Mouse (Mus musculus): Measurements from ENCODE around the gene Zfp827. TPM values are rescaled to one million over a fixed set of nuclear protein-coding genes. Genes with fewer than 3 reads are reported as not detected.

Gene Zfp827
- polyA plus RNA-seq, 1 experiment, result 3.5 TPM

DNA sequence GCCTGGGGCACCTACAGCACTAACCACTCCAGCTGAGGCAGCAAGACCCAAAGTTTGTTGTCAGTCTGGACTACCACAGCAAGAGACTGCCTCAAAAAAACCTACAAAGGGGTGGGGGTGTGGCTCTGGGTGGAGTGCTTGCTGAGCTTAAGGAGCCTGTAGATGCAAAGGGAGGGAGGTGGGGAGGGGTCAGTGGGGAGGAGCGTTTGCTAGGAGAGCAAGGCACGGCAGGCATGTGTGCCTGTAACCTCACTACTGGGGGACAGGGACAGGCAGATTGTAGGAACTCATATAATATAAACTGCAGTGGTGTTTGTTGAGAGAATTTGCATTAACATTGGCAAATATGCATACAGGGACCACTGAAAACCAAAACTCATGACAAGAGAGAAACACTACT, 130.1 kb downstream of the Zfp827 start:
- H3K27ac ChIP-seq (ENCODE audit: insufficient read depth, low read length), result no peak overlapping the region
- H3K27me3 ChIP-seq (ENCODE audit: control insufficient read depth, insufficient read depth, low read length, poor library complexity, severe bottlenecking), result no peaks in the 10 kb centered on the region
- no peak overlapping the region for H3K9ac ChIP-seq (ENCODE audit: low read depth, poor library complexity, severe bottlenecking)
- no peaks in the 10 kb centered on the region for H3K36me3 ChIP-seq (ENCODE audit: control insufficient read depth, insufficient read depth, low read length, poor library complexity, severe bottlenecking)
- peaks cover 3% of the 10 kb centered on the region for H3K4me1 ChIP-seq (ENCODE audit: control insufficient read depth, insufficient read depth, low read length)
- H3K9me3 ChIP-seq (replicated peaks; ENCODE audit: control insufficient read depth, insufficient read depth, low read length, poor library complexity, severe bottlenecking), result no peaks in the 10 kb centered on the region
- H3K4me3 ChIP-seq (ENCODE audit: low read depth, low read length), result no peak overlapping the region
- TF ChIP-seq CTCF (IDR thresholded peaks at IDR 0.05; ENCODE audit: low read depth, low read length), result no peak
- TF ChIP-seq POLR2A (IDR thresholded peaks at IDR 0.05; ENCODE audit: insufficient read depth, low read length), result no peak
- no peak for TF ChIP-seq EP300 (IDR thresholded peaks at IDR 0.05; ENCODE audit: insufficient read depth, low read depth, low read length)

DNA sequence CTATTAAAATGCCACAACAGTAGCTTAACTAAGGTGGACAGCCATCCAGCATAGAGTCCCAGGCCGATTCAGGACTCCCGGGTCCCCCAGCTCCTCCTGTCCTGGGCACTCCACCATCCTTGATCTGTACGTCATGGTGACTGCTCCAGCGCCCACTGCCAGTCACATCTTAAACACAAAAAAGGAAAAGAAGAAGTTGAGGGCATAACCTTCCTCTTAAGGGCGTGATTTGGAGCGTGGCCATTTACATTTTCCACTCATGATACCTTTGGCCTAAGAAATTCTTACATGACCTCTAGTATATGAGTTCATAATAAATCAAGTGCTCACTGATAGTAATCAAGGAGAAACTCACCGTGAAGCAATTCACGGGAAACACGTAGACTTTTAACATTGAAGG, 131.2 kb downstream of the Zfp827 start:
- Histone ChIP-seq H3K27ac (ENCODE audit: insufficient read depth, low read length) (no peak overlapping the region), H3K27me3 (ENCODE audit: control insufficient read depth, insufficient read depth, low read length, poor library complexity, severe bottlenecking) (no peaks in the 10 kb centered on the region), H3K9me3 (replicated peaks; ENCODE audit: control insufficient read depth, insufficient read depth, low read length, poor library complexity, severe bottlenecking) (no peaks in the 10 kb centered on the region), H3K36me3 (ENCODE audit: control insufficient read depth, insufficient read depth, low read length, poor library complexity, severe bottlenecking) (no peaks in the 10 kb centered on the region), H3K9ac (ENCODE audit: low read depth, poor library complexity, severe bottlenecking) (no peak overlapping the region), H3K4me1 (ENCODE audit: control insufficient read depth, insufficient read depth, low read length) (peaks cover 3% of the 10 kb centered on the region), H3K4me3 (ENCODE audit: low read depth, low read length) (no peak overlapping the region)
- no peak for TF ChIP-seq CTCF (IDR thresholded peaks at IDR 0.05; ENCODE audit: low read depth, low read length)
- TF ChIP-seq EP300 (IDR thresholded peaks at IDR 0.05; ENCODE audit: insufficient read depth, low read depth, low read length), result no peak
- no peak for TF ChIP-seq POLR2A (IDR thresholded peaks at IDR 0.05; ENCODE audit: insufficient read depth, low read length)

DNA sequence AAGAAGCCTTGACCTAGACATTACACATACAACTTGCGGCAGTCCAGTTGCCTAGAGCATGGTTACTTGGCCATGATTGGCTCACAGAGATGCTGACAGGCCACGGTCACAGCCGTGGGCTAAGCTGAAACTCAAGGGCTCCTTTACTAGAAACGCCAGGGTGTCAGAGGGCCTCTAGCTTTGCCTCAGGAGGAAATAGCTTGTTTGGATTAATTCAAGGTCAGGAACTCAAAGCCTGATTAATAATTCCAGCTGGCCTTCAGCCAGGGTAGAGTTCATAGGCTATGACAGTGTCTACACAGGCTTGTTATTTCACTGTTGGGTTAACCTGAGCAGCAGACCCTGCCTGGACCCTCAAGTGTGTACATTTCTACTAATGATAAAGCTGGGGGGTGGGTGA, 132.1 kb downstream of the Zfp827 start:
- Histone ChIP-seq H3K9ac (ENCODE audit: low read depth, poor library complexity, severe bottlenecking) (no peak overlapping the region), H3K36me3 (ENCODE audit: control insufficient read depth, insufficient read depth, low read length, poor library complexity, severe bottlenecking) (no peaks in the 10 kb centered on the region), H3K27ac (ENCODE audit: insufficient read depth, low read length) (no peak overlapping the region), H3K4me1 (ENCODE audit: control insufficient read depth, insufficient read depth, low read length) (peaks cover 3% of the 10 kb centered on the region), H3K27me3 (ENCODE audit: control insufficient read depth, insufficient read depth, low read length, poor library complexity, severe bottlenecking) (no peaks in the 10 kb centered on the region), H3K4me3 (ENCODE audit: low read depth, low read length) (no peak overlapping the region), H3K9me3 (replicated peaks; ENCODE audit: control insufficient read depth, insufficient read depth, low read length, poor library complexity, severe bottlenecking) (no peaks in the 10 kb centered on the region)
- no peak for TF ChIP-seq EP300 (IDR thresholded peaks at IDR 0.05; ENCODE audit: insufficient read depth, low read depth, low read length)
- TF ChIP-seq CTCF (IDR thresholded peaks at IDR 0.05; ENCODE audit: low read depth, low read length), result no peak
- no peak for TF ChIP-seq POLR2A (IDR thresholded peaks at IDR 0.05; ENCODE audit: insufficient read depth, low read length)

DNA sequence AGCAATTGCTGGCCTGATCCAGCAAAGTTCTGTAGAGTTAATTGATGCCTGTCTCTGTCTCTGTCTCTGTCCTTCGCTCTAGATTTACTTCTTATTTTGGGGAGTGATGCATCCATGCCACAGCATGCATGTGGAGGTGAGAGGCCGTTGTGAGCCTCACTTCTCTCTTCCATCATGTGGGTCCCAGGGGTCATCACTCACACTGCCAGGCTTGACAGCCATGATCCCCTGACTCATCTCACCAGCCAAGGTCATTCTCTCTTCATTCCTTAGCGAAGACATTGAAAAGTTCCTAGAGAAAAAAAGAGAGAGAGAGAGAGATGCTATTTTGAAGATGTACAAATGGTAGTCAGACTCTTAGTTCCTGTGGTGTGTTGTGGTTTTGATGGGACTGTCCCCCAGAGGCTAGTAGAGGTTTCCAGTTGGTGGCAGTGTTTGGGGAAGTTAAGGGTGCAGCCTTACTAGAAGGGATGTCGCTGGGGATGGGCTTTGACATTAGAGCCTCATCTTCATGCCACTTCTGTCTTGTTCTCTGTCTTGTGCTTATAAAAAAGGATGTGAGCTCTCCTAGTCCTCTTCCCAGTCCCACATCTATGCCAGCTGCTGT, 133.0 kb downstream of the Zfp827 start:
- Histone ChIP-seq H3K9ac (ENCODE audit: low read depth, poor library complexity, severe bottlenecking) (no peak overlapping the region), H3K27me3 (ENCODE audit: control insufficient read depth, insufficient read depth, low read length, poor library complexity, severe bottlenecking) (no peaks in the 10 kb centered on the region), H3K9me3 (replicated peaks; ENCODE audit: control insufficient read depth, insufficient read depth, low read length, poor library complexity, severe bottlenecking) (no peaks in the 10 kb centered on the region), H3K36me3 (ENCODE audit: control insufficient read depth, insufficient read depth, low read length, poor library complexity, severe bottlenecking) (no peaks in the 10 kb centered on the region), H3K4me1 (ENCODE audit: control insufficient read depth, insufficient read depth, low read length) (peaks cover 3% of the 10 kb centered on the region), H3K27ac (ENCODE audit: insufficient read depth, low read length) (no peak overlapping the region), H3K4me3 (ENCODE audit: low read depth, low read length) (no peak overlapping the region)
- TF ChIP-seq EP300 (IDR thresholded peaks at IDR 0.05; ENCODE audit: insufficient read depth, low read depth, low read length) (no peak), CTCF (IDR thresholded peaks at IDR 0.05; ENCODE audit: low read depth, low read length) (no peak), POLR2A (IDR thresholded peaks at IDR 0.05; ENCODE audit: insufficient read depth, low read length) (no peak)

- Histone ChIP-seq H3K27me3 (ENCODE audit: control insufficient read depth, insufficient read depth, low read length, poor library complexity, severe bottlenecking) (no peaks in the 10 kb centered on the region), H3K9ac (ENCODE audit: low read depth, poor library complexity, severe bottlenecking) (no peak overlapping the region), H3K9me3 (replicated peaks; ENCODE audit: control insufficient read depth, insufficient read depth, low read length, poor library complexity, severe bottlenecking) (no peaks in the 10 kb centered on the region), H3K36me3 (ENCODE audit: control insufficient read depth, insufficient read depth, low read length, poor library complexity, severe bottlenecking) (no peaks in the 10 kb centered on the region), H3K27ac (ENCODE audit: insufficient read depth, low read length) (no peak overlapping the region), H3K4me1 (ENCODE audit: control insufficient read depth, insufficient read depth, low read length) (peaks cover 3% of the 10 kb centered on the region), H3K4me3 (ENCODE audit: low read depth, low read length) (no peak overlapping the region)
- TF ChIP-seq CTCF (IDR thresholded peaks at IDR 0.05; ENCODE audit: low read depth, low read length), result no peak
- TF ChIP-seq POLR2A (IDR thresholded peaks at IDR 0.05; ENCODE audit: insufficient read depth, low read length), result no peak
- TF ChIP-seq EP300 (IDR thresholded peaks at IDR 0.05; ENCODE audit: insufficient read depth, low read depth, low read length), result no peak
These were observed 134.5 kb downstream of the Zfp827 start for GRCm38 (mm10) chr8:79162533-79163308.

DNA sequence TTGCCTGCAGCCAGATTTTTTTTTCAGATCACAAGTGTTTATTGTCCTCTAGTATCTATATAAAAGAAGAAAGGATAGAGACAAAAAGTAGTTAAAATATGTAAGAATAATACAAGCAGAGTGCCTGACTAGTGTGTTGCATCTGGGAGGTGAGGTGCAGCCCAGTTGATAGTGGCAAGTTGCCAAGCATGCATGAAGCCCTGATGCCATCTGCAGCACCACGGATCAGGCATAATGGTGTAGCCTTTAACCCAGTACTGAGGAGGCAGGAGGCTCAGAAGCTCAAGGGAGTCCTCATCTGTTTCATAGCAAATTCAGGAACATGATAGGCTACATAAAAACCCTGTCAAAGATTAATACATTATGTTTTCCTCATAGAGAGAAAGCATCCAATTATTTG, 136.1 kb downstream of the Zfp827 start:
- no peaks in the 10 kb centered on the region for H3K36me3 ChIP-seq (ENCODE audit: control insufficient read depth, insufficient read depth, low read length, poor library complexity, severe bottlenecking)
- no peak overlapping the region for H3K9ac ChIP-seq (ENCODE audit: low read depth, poor library complexity, severe bottlenecking)
- H3K4me1 ChIP-seq (ENCODE audit: control insufficient read depth, insufficient read depth, low read length), result no peaks in the 10 kb centered on the region
- H3K4me3 ChIP-seq (ENCODE audit: low read depth, low read length), result no peak overlapping the region
- H3K27me3 ChIP-seq (ENCODE audit: control insufficient read depth, insufficient read depth, low read length, poor library complexity, severe bottlenecking), result no peaks in the 10 kb centered on the region
- TF ChIP-seq CTCF (IDR thresholded peaks at IDR 0.05; ENCODE audit: low read depth, low read length) (no peak), EP300 (IDR thresholded peaks at IDR 0.05; ENCODE audit: insufficient read depth, low read depth, low read length) (no peak), POLR2A (IDR thresholded peaks at IDR 0.05; ENCODE audit: insufficient read depth, low read length) (no peak)
- H3K9me3 ChIP-seq (replicated peaks; ENCODE audit: control insufficient read depth, insufficient read depth, low read length, poor library complexity, severe bottlenecking), result no peaks in the 10 kb centered on the region
- no peak overlapping the region for H3K27ac ChIP-seq (ENCODE audit: insufficient read depth, low read length)
